Mouse (Mus musculus): ENCODE data around the gene Trip11.

The Trip11 gene

GRCm38 (mm10) chr12:101789250-101789649, 123.8 kb downstream of the Trip11 start:
- intact Hi-C loops (cut with DNase I): no loop called here
